In the genomic region with DNA sequence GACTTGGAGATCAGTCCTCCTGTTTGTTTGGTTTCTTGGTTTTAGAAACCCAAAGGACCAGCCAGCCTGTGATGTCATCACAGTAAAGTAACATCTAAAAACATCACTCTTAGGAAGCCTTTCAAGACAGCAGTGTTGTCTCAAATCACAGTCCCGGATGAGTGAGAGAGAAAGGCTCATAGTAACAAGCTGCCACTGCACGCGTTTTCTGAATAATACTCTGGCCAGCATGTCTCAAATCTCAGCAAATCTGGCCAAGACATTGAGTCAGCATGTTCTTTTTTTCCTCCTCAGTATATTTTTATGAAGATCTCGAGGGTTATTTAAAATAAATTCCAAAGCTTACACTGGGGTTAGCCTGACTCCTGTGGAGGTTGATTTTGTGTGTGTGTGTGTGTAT, we compare ENCODE assay signal across 8 mouse cellular contexts.
DNase-seq lines count a peak whose midpoint lies in the region; ATAC-seq and TF ChIP-seq lines count a peak whose summit lies in the region.

No protein-coding gene starts in this region.

- H3K27ac ChIP-seq in heart, adult 2 months: peak overlapping the region; percentile 100
- H3K27ac ChIP-seq in embryonic fibroblast, embryonic 13.5 days (ENCODE audit: insufficient read depth, low read length): peak overlapping the region; percentile 94
- no peak overlapping the region for H3K27ac ChIP-seq in limb, embryonic 11.5 days (replicated peaks; ENCODE audit: low read depth, low read length)
- no peak overlapping the region for H3K27ac ChIP-seq in midbrain, embryonic 14.5 days (replicated peaks; ENCODE audit: low read depth, low read length)

- TF ChIP-seq POLR2A in heart, adult 2 months (IDR thresholded peaks at IDR 0.05; ENCODE audit: insufficient read depth, low read depth, low read length): no peak
- peak; percentile 27; the same call in 1 of the 2 replicates for TF ChIP-seq POLR2A in embryonic fibroblast, embryonic 13.5 days (IDR thresholded peaks at IDR 0.05; ENCODE audit: low read depth, low read length)

- no peak for ATAC-seq in limb, embryonic 11.5 days (ENCODE audit: insufficient number of reproducible peaks, low FRiP score, low TSS enrichment, low read depth)
- ATAC-seq in midbrain, embryonic 14.5 days (ENCODE audit: low FRiP score, low TSS enrichment): no peak

- no peak for TF ChIP-seq EP300 in heart, adult 2 months (IDR thresholded peaks at IDR 0.05; ENCODE audit: insufficient read depth, low read depth, low read length)

- peak overlapping the region; percentile 62 for H3K4me3 ChIP-seq in heart, adult 2 months
- peak overlapping the region; percentile 86 for H3K4me3 ChIP-seq in embryonic fibroblast, embryonic 13.5 days (ENCODE audit: insufficient read depth, low read length)
- no peak overlapping the region for H3K4me3 ChIP-seq in limb, embryonic 11.5 days (ENCODE audit: low read depth, low read length)
- no peak overlapping the region for H3K4me3 ChIP-seq in midbrain, embryonic 14.5 days (replicated peaks; ENCODE audit: low read depth, low read length)

- H3K27me3 ChIP-seq in heart, adult 2 months (ENCODE audit: control insufficient read depth, insufficient read depth, low read length): no peaks in the 10 kb centered on the region
- no peaks in the 10 kb centered on the region for H3K27me3 ChIP-seq in limb, embryonic 11.5 days (ENCODE audit: control insufficient read depth, insufficient read depth, low read length)
- H3K27me3 ChIP-seq in midbrain, embryonic 14.5 days (ENCODE audit: control insufficient read depth, insufficient read depth, low read length): no peaks in the 10 kb centered on the region

- 3% methylated on average over 4 of the region's 4 CpGs for WGBS in heart, adult 2 months
- 30% methylated on average over 4 of the region's 4 CpGs for WGBS in limb, embryonic 11.5 days
- WGBS in midbrain, embryonic 14.5 days: 35% methylated on average over 4 of the region's 4 CpGs

- peak overlapping the region; percentile 73 for H3K9ac ChIP-seq in heart, adult 2 months (ENCODE audit: low read depth, low read length)
- no peak overlapping the region for H3K9ac ChIP-seq in limb, embryonic 11.5 days (ENCODE audit: low read length)
- H3K9ac ChIP-seq in midbrain, embryonic 14.5 days (replicated peaks; ENCODE audit: low read length): no peak overlapping the region

- peak overlapping the region; percentile 58; the same call in 1 of the 2 replicates for H3K4me2 ChIP-seq in limb, embryonic 11.5 days (ENCODE audit: low read depth, severe bottlenecking)
- peak overlapping the region; percentile 58 for H3K4me2 ChIP-seq in midbrain, embryonic 14.5 days (ENCODE audit: low read length)

- no peaks in the 10 kb centered on the region for H3K9me3 ChIP-seq in limb, embryonic 11.5 days (ENCODE audit: control insufficient read depth, low read length)
- peaks cover 5% of the 10 kb centered on the region; the same call in 1 of the 2 replicates for H3K9me3 ChIP-seq in midbrain, embryonic 14.5 days (ENCODE audit: control insufficient read depth, low read length)

- H3K79me2 ChIP-seq in heart, adult 2 months (replicated peaks; ENCODE audit: control insufficient read depth, insufficient read depth, low read length): peaks cover 4% of the 10 kb centered on the region

- H3K36me3 ChIP-seq in heart, adult 2 months (ENCODE audit: control insufficient read depth, insufficient read depth, low read length): peaks cover 43% of the 10 kb centered on the region
- H3K36me3 ChIP-seq in limb, embryonic 11.5 days (ENCODE audit: control insufficient read depth, insufficient read depth, low read length): no peaks in the 10 kb centered on the region
- peaks cover 5% of the 10 kb centered on the region; the same call in 1 of the 2 replicates for H3K36me3 ChIP-seq in midbrain, embryonic 14.5 days (ENCODE audit: control insufficient read depth, insufficient read depth, low read length)

- DNase-seq in heart, adult 2 months: no peak
- DNase-seq in heart, postnatal 4 days: no peak
- no peak for DNase-seq in limb, embryonic 11.5 days (ENCODE audit: low spot score)
- no peak for DNase-seq in midbrain, embryonic 14.5 days
- DNase-seq in Muller cell, postnatal 12 days (ENCODE audit: inconsistent ontology term): no peak
- no peak for DNase-seq in ovary, postnatal 10 days (ENCODE audit: low spot score)
- no peak for DNase-seq in adrenal gland, postnatal 25 days

- H3K4me1 ChIP-seq in heart, adult 2 months (ENCODE audit: control insufficient read depth, insufficient read depth, low read length): peaks cover 27% of the 10 kb centered on the region
- H3K4me1 ChIP-seq in embryonic fibroblast, embryonic 13.5 days (ENCODE audit: control insufficient read depth, insufficient read depth, low read length): peaks cover 29% of the 10 kb centered on the region
- H3K4me1 ChIP-seq in limb, embryonic 11.5 days (ENCODE audit: control insufficient read depth, insufficient read depth, low read length): peaks cover 29% of the 10 kb centered on the region
- peaks cover 20% of the 10 kb centered on the region for H3K4me1 ChIP-seq in midbrain, embryonic 14.5 days (ENCODE audit: control insufficient read depth, insufficient read depth, low read length)

- no peak for TF ChIP-seq CTCF in heart, adult 2 months (IDR thresholded peaks at IDR 0.05)
- no peak for TF ChIP-seq CTCF in embryonic fibroblast, embryonic 13.5 days (IDR thresholded peaks at IDR 0.05; ENCODE audit: borderline replicate concordance, insufficient read depth, low read length)

- intact Hi-C loops in heart, adult 2 months (cut with DNase I): no loop called here

Comparison
In these comparisons a context has a peak if more than half of its experiments do, and no peak if none do; other contexts are left out.
1. H3K27ac ChIP-seq: peak in heart, adult 2 months (single experiment) and embryonic fibroblast, embryonic 13.5 days (single experiment); none in limb, embryonic 11.5 days (single experiment) and midbrain, embryonic 14.5 days (single experiment).
2. H3K4me3 ChIP-seq: peak in heart, adult 2 months (single experiment) and embryonic fibroblast, embryonic 13.5 days (single experiment); none in limb, embryonic 11.5 days (single experiment) and midbrain, embryonic 14.5 days (single experiment).